Mouse (Mus musculus) heart, embryonic 15.5 days (tissue): ENCODE results near the gene Ptprcap. TPM values are rescaled to one million over a fixed set of nuclear protein-coding genes. Genes with fewer than 3 reads are reported as not detected.

Source experiments
- ATAC-seq: fragments of 200-750 bp; cut with Nextera tagmentation; replicated peaks from 2 replicates; pipeline ENCODE4 v1.8.0; 2017; ENCODE audit warnings: low read depth, moderate TSS enrichment; ENCODE audit not compliant: insufficient number of reproducible peaks, insufficient read depth, low FRiP score
- H3K27ac ChIP-seq: fragments of 300-500 bp; sonication (generic); 2 replicates; pipeline ENCODE4 v1.5.1; 2015; ENCODE audit warnings: mild to moderate bottlenecking, inconsistent platforms
- H3K27me3 ChIP-seq: fragments of 300-500 bp; sonication (generic); 2 replicates; pipeline ENCODE4 v1.6.1; 2015; ENCODE audit warnings: inconsistent platforms
- H3K36me3 ChIP-seq: fragments of 300-500 bp; sonication (generic); 2 replicates; pipeline ENCODE4 v1.6.1; 2015; ENCODE audit warnings: mild to moderate bottlenecking, inconsistent platforms
- H3K4me1 ChIP-seq: fragments of 300-500 bp; sonication (generic); replicated peaks from 2 replicates; pipeline ENCODE4 v1.6.1; 2015; ENCODE audit warnings: inconsistent platforms
- H3K4me2 ChIP-seq: fragments of 300-500 bp; sonication (generic); 2 replicates; pipeline ENCODE4 v1.6.1; 2015; ENCODE audit warnings: inconsistent platforms, mild to moderate bottlenecking, moderate library complexity
- H3K4me3 ChIP-seq: fragments of 300-500 bp; sonication (generic); 2 replicates; pipeline ENCODE4 v1.5.1; 2015; ENCODE audit warnings: mild to moderate bottlenecking, inconsistent platforms
- H3K9ac ChIP-seq: fragments of 300-500 bp; sonication (generic); 2 replicates; pipeline ENCODE4 v1.6.1; 2015; ENCODE audit warnings: mild to moderate bottlenecking, inconsistent platforms
- H3K9me3 ChIP-seq: fragments of 300-500 bp; sonication (generic); replicated peaks from 2 replicates; pipeline ENCODE4 v1.6.1; 2016; ENCODE audit warnings: inconsistent platforms
- WGBS: fragments of 180-500 bp; shearing (Covaris S2); methylation state at CpG from one replicate; pipeline ENCODE4 v1.1.7; 2015; ENCODE audit warnings: mixed read lengths; 5-methylcytosine and 5-hydroxymethylcytosine counted together
- polyA plus RNA-seq: library from polyadenylated mRNA; unstranded; fragments of >200 nt; fragmentation: Nextera tagmentation; extraction: Ambion mirVana; gene quantifications from 2 replicates; pipeline ENCODE4 v1.2.1, GENCODE M21; 2015

Gene Ptprcap
- polyA plus RNA-seq, 1 experiment from 2014 or later = 3.6 TPM

GRCm38 (mm10) chr19:4159049-4159448, 5.6 kb downstream of the Ptprcap start:
- peaks cover 15% of the 10 kb centered on the region for H3K4me1 ChIP-seq

GRCm38 (mm10) chr19:4162646-4163542, 9.5 kb downstream of the Ptprcap start, which contains the start of gene Rps6kb2:
Gene Rps6kb2, minus strand, starts transcription at chr19:4163354.
- Histone ChIP-seq H3K27ac (peak within 1 kb of the TSS; percentile 27), H3K4me1 (peaks cover 32% of the 10 kb centered on the region), H3K4me3 (peak within 1 kb of the TSS; percentile 75), H3K9ac (peak within 1 kb of the TSS; percentile 83), H3K9me3 (no peaks in the 10 kb centered on the region), H3K36me3 (peaks cover 32% of the 10 kb centered on the region), H3K4me2 (peak within 1 kb of the TSS; percentile 90), H3K27me3 (no peaks in the 10 kb centered on the region)
- WGBS = 7% methylated on average over 42 of the region's 42 CpGs
- ATAC-seq = peak; percentile 78

More at GRCm38 (mm10) chr19:4159049-4159448, 5.6 kb downstream of the Ptprcap start:
- 95% methylated on average over 8 of the region's 8 CpGs for WGBS
- H3K27ac ChIP-seq = no peak overlapping the region
- ATAC-seq = no peak
- H3K27me3 ChIP-seq = no peaks in the 10 kb centered on the region
- H3K36me3 ChIP-seq = peaks cover 48% of the 10 kb centered on the region
- no peaks in the 10 kb centered on the region for H3K9me3 ChIP-seq
- no peak overlapping the region for H3K4me3 ChIP-seq
- no peak overlapping the region for H3K4me2 ChIP-seq
- H3K9ac ChIP-seq = no peak overlapping the region

- H3K36me3 ChIP-seq = peaks cover 26% of the 10 kb centered on the region
- H3K9ac ChIP-seq = peak overlapping the region; percentile 83; the same call in 1 of the 2 replicates
- 35% methylated on average over 4 of the region's 4 CpGs for WGBS
- peak overlapping the region; percentile 90 for H3K4me2 ChIP-seq
- H3K27me3 ChIP-seq = no peaks in the 10 kb centered on the region
- H3K27ac ChIP-seq = peak overlapping the region; percentile 27
- peaks cover 32% of the 10 kb centered on the region for H3K4me1 ChIP-seq
- H3K4me3 ChIP-seq = peak overlapping the region; percentile 75
- H3K9me3 ChIP-seq = no peaks in the 10 kb centered on the region
- ATAC-seq = no peak
Measured at GRCm38 (mm10) chr19:4163543-4163887, 10.1 kb downstream of the Ptprcap start.

GRCm38 (mm10) chr19:4164100-4164499, 10.7 kb downstream of the Ptprcap start:
- H3K4me3 ChIP-seq = no peak overlapping the region
- ATAC-seq = no peak
- H3K27me3 ChIP-seq = no peaks in the 10 kb centered on the region
- H3K4me1 ChIP-seq = peaks cover 32% of the 10 kb centered on the region
- H3K36me3 ChIP-seq = peaks cover 20% of the 10 kb centered on the region
- no peak overlapping the region for H3K9ac ChIP-seq
- H3K9me3 ChIP-seq = no peaks in the 10 kb centered on the region
- WGBS = 77% methylated on average over 3 of the region's 3 CpGs
- H3K4me2 ChIP-seq = no peak overlapping the region
- H3K27ac ChIP-seq = no peak overlapping the region

GRCm38 (mm10) chr19:4164721-4165120, 11.3 kb downstream of the Ptprcap start:
- Histone ChIP-seq H3K9ac (no peak overlapping the region), H3K9me3 (no peaks in the 10 kb centered on the region), H3K36me3 (peaks cover 14% of the 10 kb centered on the region), H3K4me1 (peaks cover 35% of the 10 kb centered on the region), H3K27me3 (no peaks in the 10 kb centered on the region), H3K4me3 (no peak overlapping the region), H3K27ac (no peak overlapping the region), H3K4me2 (no peak overlapping the region)
- ATAC-seq = no peak
- 68% methylated on average over 2 of the region's 2 CpGs for whole genome bisulfite sequencing

- Histone ChIP-seq H3K4me2 (peak overlapping the region; percentile 26; the same call in 1 of the 2 replicates), H3K27ac (peak overlapping the region; percentile 87)
Measured at GRCm38 (mm10) chr19:4166678-4167476, 13.5 kb downstream of the Ptprcap start.

GRCm38 (mm10) chr19:4169378-4169784, 16.0 kb downstream of the Ptprcap start:
- Histone ChIP-seq H3K9me3 (no peaks in the 10 kb centered on the region), H3K9ac (peak overlapping the region; percentile 84), H3K4me3 (peak overlapping the region; percentile 54), H3K27ac (peak overlapping the region; percentile 96), H3K36me3 (no peaks in the 10 kb centered on the region), H3K4me2 (peak overlapping the region; percentile 92), H3K27me3 (no peaks in the 10 kb centered on the region), H3K4me1 (peaks cover 58% of the 10 kb centered on the region)
- WGBS = under 1% methylated on average over 43 of the region's 43 CpGs
- ATAC-seq = peak; percentile 92

More at GRCm38 (mm10) chr19:4166678-4167476, 13.5 kb downstream of the Ptprcap start:
- WGBS = 45% methylated on average over 9 of the region's 9 CpGs
- Histone ChIP-seq H3K27me3 (no peaks in the 10 kb centered on the region), H3K4me3 (no peak overlapping the region), H3K9me3 (no peaks in the 10 kb centered on the region), H3K9ac (no peak overlapping the region), H3K4me1 (peaks cover 56% of the 10 kb centered on the region), H3K36me3 (peaks cover under 1% of the 10 kb centered on the region; the same call in 1 of the 2 replicates)
- ATAC-seq = no peak

GRCm38 (mm10) chr19:4169810-4170209, 16.4 kb downstream of the Ptprcap start:
- H3K4me1 ChIP-seq = peaks cover 61% of the 10 kb centered on the region
- WGBS = 6% methylated on average over 27 of the region's 27 CpGs
- peak; percentile 19 for ATAC-seq

GRCm38 (mm10) chr19:4170723-4171392, 17.5 kb downstream of the Ptprcap start:
- Histone ChIP-seq H3K36me3 (no peaks in the 10 kb centered on the region), H3K4me3 (peak overlapping the region; percentile 6; the same call in 1 of the 2 replicates), H3K27me3 (no peaks in the 10 kb centered on the region), H3K4me1 (peaks cover 71% of the 10 kb centered on the region), H3K27ac (peak overlapping the region; percentile 92), H3K4me2 (peak overlapping the region; percentile 44), H3K9ac (peak overlapping the region; percentile 23; the same call in 1 of the 2 replicates), H3K9me3 (no peaks in the 10 kb centered on the region)
- WGBS = 91% methylated on average over 10 of the region's 10 CpGs
- ATAC-seq = no peak

More at GRCm38 (mm10) chr19:4169810-4170209, 16.4 kb downstream of the Ptprcap start:
- Histone ChIP-seq H3K27ac (peak overlapping the region; percentile 96), H3K27me3 (no peaks in the 10 kb centered on the region), H3K4me2 (peak overlapping the region; percentile 92), H3K9me3 (no peaks in the 10 kb centered on the region), H3K4me3 (peak overlapping the region; percentile 54), H3K9ac (peak overlapping the region; percentile 84), H3K36me3 (no peaks in the 10 kb centered on the region)

GRCm38 (mm10) chr19:4171393-4172290, 18.2 kb downstream of the Ptprcap start:
- H3K4me2 ChIP-seq = peak overlapping the region; percentile 44
- WGBS = 34% methylated on average over 13 of the region's 13 CpGs

More at GRCm38 (mm10) chr19:4171393-4172290, 18.2 kb downstream of the Ptprcap start:
- Histone ChIP-seq H3K9me3 (no peaks in the 10 kb centered on the region), H3K27ac (peak overlapping the region; percentile 92), H3K36me3 (no peaks in the 10 kb centered on the region), H3K9ac (peak overlapping the region; percentile 23; the same call in 1 of the 2 replicates), H3K4me1 (peaks cover 66% of the 10 kb centered on the region), H3K27me3 (no peaks in the 10 kb centered on the region), H3K4me3 (peak overlapping the region; percentile 6; the same call in 1 of the 2 replicates)
- ATAC-seq = peak; percentile 28; the same call in 1 of the 2 replicates
